Mouse (Mus musculus) CH12.LX (cell line): Measurements from ENCODE around the gene Smpd3. TPM values are rescaled to one million over a fixed set of nuclear protein-coding genes. Genes with fewer than 3 reads are reported as not detected.

Source experiments
- DNase-seq: peaks from one replicate; pipeline ENCODE4 v3.0.0-alpha.2; 2013; ENCODE audit errors: extremely low read depth
- H3K27ac ChIP-seq: 2 replicates; pipeline ENCODE4 v1.5.1; 2012; ENCODE audit warnings: low read depth, mild to moderate bottlenecking, control low read depth, moderate library complexity; ENCODE audit not compliant: insufficient read depth
- H3K27me3 ChIP-seq: replicated peaks from 2 replicates; pipeline ENCODE3; 2012; ENCODE audit warnings: inconsistent platforms
- H3K36me3 ChIP-seq, 2 experiments: replicated peaks in 1 of 2; 2 replicates each; pipeline versions ENCODE3 to v1.6.1; 2012; ENCODE audit warnings: inconsistent platforms in 1 of 2, low read length in 1 of 2, mild to moderate bottlenecking in 1 of 2, mixed read lengths in 1 of 2, moderate library complexity in 1 of 2; ENCODE audit not compliant: control insufficient read depth in 1 of 2, insufficient read depth in 1 of 2
- H3K4me1 ChIP-seq, 2 experiments: 2 replicates each; pipeline ENCODE4 v1.6.1; 2012; ENCODE audit warnings: inconsistent platforms in 1 of 2, moderate library complexity in 1 of 2; ENCODE audit not compliant: insufficient read depth in 2 of 2, control insufficient read depth in 1 of 2
- H3K4me2 ChIP-seq: 2 replicates; pipeline ENCODE4 v1.6.1; 2012; ENCODE audit warnings: low read depth, mild to moderate bottlenecking, control low read depth; ENCODE audit not compliant: poor library complexity, insufficient read depth, severe bottlenecking
- H3K4me3 ChIP-seq, 3 experiments: fragments of 150-350 bp in 1 of 3; sonication (generic) in 1 of 3; replicated peaks in 1 of 3; 2 replicates each; pipeline versions ENCODE3 to v1.5.1; 2011 to 2012; ENCODE audit warnings: low read depth in 2 of 3, low read length in 2 of 3, mild to moderate bottlenecking in 2 of 3, moderate library complexity in 2 of 3, control low read depth in 1 of 3, improper control_type of control experiment in 1 of 3, inconsistent platforms in 1 of 3, mixed read lengths in 1 of 3; ENCODE audit not compliant: poor library complexity in 1 of 3
- H3K79me2 ChIP-seq: replicated peaks from 2 replicates; pipeline ENCODE4 v1.6.1; 2012; ENCODE audit warnings: mild to moderate bottlenecking, moderate library complexity; ENCODE audit not compliant: control insufficient read depth, poor library complexity, insufficient read depth, severe bottlenecking; ENCODE audit errors: extremely low read depth
- H3K9ac ChIP-seq: 2 replicates; pipeline ENCODE4 v1.6.1; 2012; ENCODE audit warnings: low read depth, mild to moderate bottlenecking, control low read depth, moderate library complexity; ENCODE audit not compliant: insufficient read depth
- H3K9me3 ChIP-seq: replicated peaks from 2 replicates; pipeline ENCODE3; 2012; ENCODE audit warnings: low read length, inconsistent platforms, mixed read lengths
- BHLHE40 ChIP-seq: IDR thresholded peaks from 2 replicates; pipeline ENCODE4 v1.6.1; 2011; ENCODE audit warnings: mild to moderate bottlenecking, low read depth, low read length, improper control_type of control experiment
- E2F4 ChIP-seq: IDR thresholded peaks from 2 replicates; pipeline ENCODE4 v1.6.1; 2011; ENCODE audit warnings: low read depth, low read length, improper control_type of control experiment; ENCODE audit not compliant: insufficient replicate concordance
- ELF1 ChIP-seq: IDR thresholded peaks from 2 replicates; pipeline ENCODE4 v1.6.1; 2014; ENCODE audit warnings: low read depth, mild to moderate bottlenecking, inconsistent platforms, low read length, improper control_type of control experiment
- ETS1 ChIP-seq: conservative IDR thresholded peaks from 2 replicates; pipeline ENCODE4 v1.6.1; 2012; ENCODE audit warnings: low read depth, mild to moderate bottlenecking, inconsistent platforms, low read length, improper control_type of control experiment, moderate library complexity
- GABPA ChIP-seq: IDR thresholded peaks from 2 replicates; pipeline ENCODE4 v1.6.1; 2012; ENCODE audit warnings: low read depth, low read length, improper control_type of control experiment, inconsistent platforms; ENCODE audit not compliant: insufficient replicate concordance
- HCFC1 ChIP-seq: IDR thresholded peaks from 2 replicates; pipeline ENCODE4 v1.6.1; 2012; ENCODE audit warnings: low read depth, mild to moderate bottlenecking, inconsistent platforms, low read length, improper control_type of control experiment
- JUN ChIP-seq: IDR thresholded peaks from 2 replicates; pipeline ENCODE4 v1.6.1; 2011; ENCODE audit warnings: low read depth, mild to moderate bottlenecking, low read length, improper control_type of control experiment, moderate library complexity; ENCODE audit not compliant: insufficient read depth
- JUND ChIP-seq: conservative IDR thresholded peaks from 2 replicates; pipeline ENCODE4 v1.6.1; 2011; ENCODE audit warnings: low read depth, low read length, improper control_type of control experiment
- KAT2A ChIP-seq: IDR thresholded peaks from 2 replicates; pipeline ENCODE4 v1.6.1; 2012; ENCODE audit warnings: low read length, improper control_type of control experiment, inconsistent platforms; ENCODE audit not compliant: insufficient replicate concordance
- MAX ChIP-seq: IDR thresholded peaks from 2 replicates; pipeline ENCODE4 v1.6.1; 2011; ENCODE audit warnings: low read length, improper control_type of control experiment
- MAZ ChIP-seq: IDR thresholded peaks from 2 replicates; pipeline ENCODE4 v1.6.1; 2012; ENCODE audit warnings: low read depth, mild to moderate bottlenecking, inconsistent platforms, low read length, improper control_type of control experiment, moderate library complexity
- MEF2A ChIP-seq: IDR thresholded peaks from 2 replicates; pipeline ENCODE4 v1.6.1; 2014; ENCODE audit warnings: low read depth, mild to moderate bottlenecking, inconsistent platforms, low read length, improper control_type of control experiment, borderline replicate concordance
- MYC ChIP-seq: IDR thresholded peaks from 2 replicates; pipeline ENCODE4 v1.6.1; 2011; ENCODE audit warnings: low read depth, mild to moderate bottlenecking, improper control_type of control experiment, low read length
- NRF1 ChIP-seq: IDR thresholded peaks from 2 replicates; pipeline ENCODE4 v1.6.1; 2014; ENCODE audit warnings: low read depth, mild to moderate bottlenecking, inconsistent platforms, low read length, improper control_type of control experiment, moderate library complexity
- PAX5 ChIP-seq: IDR thresholded peaks from 2 replicates; pipeline ENCODE4 v1.6.1; 2012; ENCODE audit warnings: low read length, inconsistent platforms, mixed read lengths
- POLR2AphosphoS2 ChIP-seq: IDR thresholded peaks from 2 replicates; pipeline ENCODE4 v1.6.1; 2011; ENCODE audit warnings: low read depth, low read length, improper control_type of control experiment
- SIN3A ChIP-seq: IDR thresholded peaks from 2 replicates; pipeline ENCODE4 v1.6.1; 2012; ENCODE audit warnings: low read length, improper control_type of control experiment, inconsistent platforms
- TBP ChIP-seq: conservative IDR thresholded peaks from 2 replicates; pipeline ENCODE4 v1.6.1; 2011; ENCODE audit warnings: low read depth, low read length, improper control_type of control experiment
- UBTF ChIP-seq: IDR thresholded peaks from 2 replicates; pipeline ENCODE4 v1.6.1; 2012; ENCODE audit warnings: low read depth, mild to moderate bottlenecking, inconsistent platforms, low read length, improper control_type of control experiment, moderate library complexity
- USF2 ChIP-seq: conservative IDR thresholded peaks from 2 replicates; pipeline ENCODE4 v1.6.1; 2011; ENCODE audit warnings: low read depth, low read length, improper control_type of control experiment
- ZKSCAN1 ChIP-seq: IDR thresholded peaks from 2 replicates; pipeline ENCODE4 v1.6.1; 2012; ENCODE audit warnings: low read depth, inconsistent platforms, low read length, improper control_type of control experiment, borderline replicate concordance
- ZNF384 ChIP-seq: IDR thresholded peaks from 2 replicates; pipeline ENCODE4 v1.6.1; 2012; ENCODE audit warnings: low read depth, low read length, improper control_type of control experiment, inconsistent platforms
- dilution Hi-C: fragments of 300-500 bp; cut with MboI; formaldehyde crosslinking; loops from 2 replicates; pipeline ENCODE4 v1.14.3; 2020; ENCODE audit warnings: low sequenced_read_pairs; ENCODE audit not compliant: extremely low pct_unique_long_range_greater_than_20kb, extremely low pct_ligation_motif_present
- in situ Hi-C: fragments of 300-500 bp; cut with MboI; formaldehyde crosslinking; loops from 3 replicates; pipeline ENCODE4 v1.14.3; 2019; ENCODE audit warnings: low sequenced_read_pairs, low pct_ligation_motif_present, low pct_unique_long_range_greater_than_20kb, mixed read lengths
- polyA plus RNA-seq: library from polyadenylated mRNA; unstranded; fragments of >175 nt; gene quantifications from 2 replicates; pipeline ENCODE4 v1.2.1, GENCODE M21; 2012; ENCODE audit warnings: low read depth; ENCODE audit not compliant: insufficient read length
- total RNA-seq, 2 experiments: library from RNA; depleted of rRNA; stranded (reverse); fragments of 300-350 nt in 1 of 2; fragments of >200 nt in 1 of 2; gene quantifications; 2 replicates each; pipeline ENCODE4 v1.2.3; 2012 to 2014

Smpd3 gene
- total and polyA plus RNA-seq, 3 experiments: 0.16 to 0.25 (median 0.19) TPM

GRCm38 (mm10) chr8:106381026-106381425 lies 43.2 kb upstream of the Smpd3 start:
- Histone ChIP-seq H3K79me2 (no peaks in the 10 kb centered on the region), H3K4me2 (no peak overlapping the region), H3K9me3 (no peaks in the 10 kb centered on the region), H3K4me3 (no peak overlapping the region), H3K36me3 (no peaks in the 10 kb centered on the region), H3K27ac (no peak overlapping the region), H3K4me1 (no peaks in the 10 kb centered on the region), H3K27me3 (peaks cover 3% of the 10 kb centered on the region)
- no peak for DNase-seq
- in situ Hi-C loops: no loop called here
- TF ChIP-seq POLR2AphosphoS2 (no peak), JUND (no peak), ELF1 (no peak), PAX5 (no peak), ZKSCAN1 (no peak), JUN (no peak), BHLHE40 (no peak), MAX (no peak)
- TF ChIP-seq, all 38 proteins: peak for 0
- H3K9ac ChIP-seq: no peak overlapping the region
- dilution Hi-C loops: no loop called here

DNA sequence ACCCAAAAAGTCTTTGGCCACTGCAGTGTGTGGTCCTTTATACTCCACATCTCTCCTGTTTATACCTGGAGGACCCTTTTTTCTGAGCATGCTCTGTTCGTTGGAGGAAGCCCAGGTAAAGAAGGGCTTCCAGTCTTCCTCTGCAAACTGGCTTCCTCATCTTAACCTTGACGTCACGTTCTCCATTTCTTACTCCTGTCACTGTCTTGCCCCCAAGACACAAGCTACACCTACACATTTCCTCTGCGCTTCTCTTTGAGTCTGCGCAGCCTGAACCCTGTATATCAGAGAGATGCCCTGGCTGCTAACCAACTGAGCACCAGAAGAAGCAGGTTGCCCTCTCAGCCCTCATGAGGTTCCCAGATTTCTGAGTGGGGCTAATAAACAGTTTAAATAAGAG lies 41.6 kb upstream of the Smpd3 start:
- Histone ChIP-seq H3K27ac (no peak overlapping the region), H3K9ac (no peak overlapping the region), H3K79me2 (no peaks in the 10 kb centered on the region), H3K9me3 (no peaks in the 10 kb centered on the region), H3K4me3 (no peak overlapping the region), H3K4me2 (no peak overlapping the region), H3K36me3 (no peaks in the 10 kb centered on the region), H3K27me3 (no peaks in the 10 kb centered on the region), H3K4me1 (no peaks in the 10 kb centered on the region)
- in situ Hi-C loops (no loop called here), dilution Hi-C loops (no loop called here)
- TF ChIP-seq UBTF (no peak), TBP (no peak), GABPA (no peak), ETS1 (no peak), SIN3A (no peak), MAX (no peak), E2F4 (no peak), USF2 (no peak), HCFC1 (no peak), MYC (no peak), MAZ (no peak), ZNF384 (no peak), PAX5 (no peak), MEF2A (no peak), KAT2A (no peak), NRF1 (no peak), JUND (no peak)
- DNase-seq: no peak
